Mouse (Mus musculus) G1E (cell line): ENCODE data around the gene Dtymk. TPM values are rescaled to one million over a fixed set of nuclear protein-coding genes. Genes with fewer than 3 reads are reported as not detected.

Source experiments
- ATAC-seq: 2 replicates; pipeline ENCODE4 v1.8.0; 2016; ENCODE audit warnings: mild to moderate bottlenecking; ENCODE audit not compliant: insufficient number of reproducible peaks, poor library complexity, low FRiP score, severe bottlenecking; ENCODE audit errors: extremely low read depth
- DNase-seq: peaks from one replicate; pipeline ENCODE4 v3.0.0; 2012; ENCODE audit warnings: low spot score
- H3K27me3 ChIP-seq: 2 replicates; pipeline ENCODE4 v1.6.1; 2012; ENCODE audit warnings: mild to moderate bottlenecking, low read length, inconsistent platforms; ENCODE audit not compliant: insufficient read depth
- H3K36me3 ChIP-seq: replicated peaks from 2 replicates; pipeline ENCODE3; 2012; ENCODE audit warnings: mild to moderate bottlenecking, inconsistent platforms
- H3K4me1 ChIP-seq: 2 replicates; pipeline ENCODE4 v1.6.1; 2012; ENCODE audit warnings: low read depth, low read length, inconsistent platforms, mixed read lengths; ENCODE audit not compliant: insufficient read depth
- H3K4me3 ChIP-seq: 2 replicates; pipeline ENCODE4 v1.5.1; 2012; ENCODE audit warnings: low read depth, mild to moderate bottlenecking, inconsistent platforms, low read length, moderate library complexity, mixed read lengths
- H3K9me3 ChIP-seq: replicated peaks from 2 replicates; pipeline ENCODE4 v1.6.1; 2012; ENCODE audit warnings: inconsistent platforms
- CTCF ChIP-seq: IDR thresholded peaks from 2 replicates; pipeline ENCODE4 v1.5.1; 2012; ENCODE audit warnings: low read depth, low read length, inconsistent platforms, mixed read lengths
- GATA1 ChIP-seq: IDR thresholded peaks from 2 replicates; pipeline ENCODE4 v1.6.1; 2012; ENCODE audit warnings: borderline replicate concordance, low read length, inconsistent platforms, mixed read lengths
- GATA2 ChIP-seq: IDR thresholded peaks from 2 replicates; pipeline ENCODE4 v1.6.1; 2012; ENCODE audit warnings: low read depth, low read length, inconsistent platforms, borderline replicate concordance
- POLR2AphosphoS5 ChIP-seq: IDR thresholded peaks from 2 replicates; pipeline ENCODE4 v1.6.1; 2012; ENCODE audit warnings: low read depth, low read length, inconsistent platforms; ENCODE audit not compliant: insufficient replicate concordance
- TAL1 ChIP-seq: conservative IDR thresholded peaks from 2 replicates; pipeline ENCODE4 v1.6.1; 2012; ENCODE audit warnings: low read depth, low read length, inconsistent platforms, mixed read lengths
- polyA plus RNA-seq: library from polyadenylated mRNA; stranded (reverse); fragments of >175 nt; gene quantifications from 2 replicates; pipeline ENCODE4 v1.2.3, GENCODE M21; 2012
- total RNA-seq, 2 experiments: library from RNA; stranded (forward) in 1 of 2; stranded (reverse) in 1 of 2; fragments of 200-1000 nt in 1 of 2; fragments of >200 nt in 1 of 2; fragmentation: Nextera tagmentation in 1 of 2; gene quantifications; 2 replicates each; pipeline ENCODE4 v1.2.3; 2014 to 2017

The Dtymk gene
- total and polyA plus RNA-seq, 3 experiments: 129 to 414 (median 291) TPM

GRCm38 (mm10) chr1:93805221-93805951 lies 3.7 kb upstream of the Dtymk start:
- Histone ChIP-seq H3K9me3 (no peaks in the 10 kb centered on the region), H3K4me1 (peaks cover 51% of the 10 kb centered on the region), H3K36me3 (peaks cover 58% of the 10 kb centered on the region), H3K4me3 (peak overlapping the region; percentile 63; the same call in 1 of the 2 replicates), H3K27me3 (no peaks in the 10 kb centered on the region)
- peak; percentile 67 for DNase-seq
- TF ChIP-seq POLR2AphosphoS5 (no peak), GATA1 (no peak), TAL1 (no peak), GATA2 (no peak)
- 0 out of 2 replicates have a peak, but pooled peaks have one; percentile 17 for ATAC-seq

- Histone ChIP-seq H3K27me3 (no peaks in the 10 kb centered on the region), H3K4me3 (peak overlapping the region; percentile 87), H3K4me1 (peaks cover 53% of the 10 kb centered on the region), H3K9me3 (no peaks in the 10 kb centered on the region), H3K36me3 (peaks cover 57% of the 10 kb centered on the region)
- ATAC-seq (no peak), DNase-seq (no peak)
- no peak for TF ChIP-seq GATA2
- no peak for TF ChIP-seq GATA1
- no peak for TF ChIP-seq CTCF
- no peak for TF ChIP-seq TAL1
- no peak for TF ChIP-seq POLR2AphosphoS5
Measured at GRCm38 (mm10) chr1:93804818-93805217, 3.1 kb upstream of the Dtymk start.

GRCm38 (mm10) chr1:93803556-93804507 lies 2.1 kb upstream of the Dtymk start, which contains the start of gene Ing5:
TSS of gene Ing5 (plus strand) at chr1:93803965.
- ATAC-seq (peak; percentile 48), DNase-seq (peak; percentile 98)
- no peaks in the 10 kb centered on the region for H3K27me3 ChIP-seq
- peaks cover 57% of the 10 kb centered on the region for H3K36me3 ChIP-seq
- peak; percentile 90 for TF ChIP-seq CTCF
- TF ChIP-seq POLR2AphosphoS5: no peak
- no peak for TF ChIP-seq TAL1
- H3K4me1 ChIP-seq: peaks cover 63% of the 10 kb centered on the region
- peak within 1 kb of the TSS; percentile 87 for H3K4me3 ChIP-seq
- H3K9me3 ChIP-seq: no peaks in the 10 kb centered on the region

- Histone ChIP-seq H3K9me3 (no peaks in the 10 kb centered on the region), H3K27me3 (no peaks in the 10 kb centered on the region), H3K4me1 (peaks cover 72% of the 10 kb centered on the region), H3K4me3 (peak overlapping the region; percentile 87; the same call in 1 of the 2 replicates), H3K36me3 (peaks cover 57% of the 10 kb centered on the region)
- ATAC-seq: no peak
- TF ChIP-seq POLR2AphosphoS5: no peak; the same call in 1 of the 2 replicates
- TF ChIP-seq GATA1: no peak
- TF ChIP-seq TAL1: no peak; the same call in 1 of the 2 replicates
- no peak for TF ChIP-seq GATA2
- no peak for TF ChIP-seq CTCF
- DNase-seq: no peak
Measured at GRCm38 (mm10) chr1:93802771-93803170, 1.0 kb upstream of the Dtymk start.

GRCm38 (mm10) chr1:93800670-93801503 lies 847 bp downstream of the Dtymk start:
- no peaks in the 10 kb centered on the region for H3K27me3 ChIP-seq
- H3K36me3 ChIP-seq: peaks cover 59% of the 10 kb centered on the region
- ATAC-seq (no peak), DNase-seq (peak; percentile 33)
- peaks cover 77% of the 10 kb centered on the region for H3K4me1 ChIP-seq
- no peaks in the 10 kb centered on the region for H3K9me3 ChIP-seq
- TF ChIP-seq GATA2: no peak
- TF ChIP-seq TAL1: no peak
- TF ChIP-seq POLR2AphosphoS5: no peak
- TF ChIP-seq GATA1: no peak
- no peak for TF ChIP-seq CTCF
- peak overlapping the region; percentile 87 for H3K4me3 ChIP-seq

GRCm38 (mm10) chr1:93795886-93796285 lies 5.8 kb downstream of the Dtymk start:
- Histone ChIP-seq H3K9me3 (no peaks in the 10 kb centered on the region), H3K36me3 (peaks cover 94% of the 10 kb centered on the region), H3K27me3 (no peaks in the 10 kb centered on the region), H3K4me1 (peaks cover 66% of the 10 kb centered on the region), H3K4me3 (no peak overlapping the region)
- no peak for DNase-seq
- no peak for ATAC-seq
- TF ChIP-seq GATA2 (no peak), POLR2AphosphoS5 (no peak), GATA1 (no peak), TAL1 (no peak), CTCF (no peak)
